Mouse (Mus musculus): ENCODE results near the gene Psap.

DNA sequence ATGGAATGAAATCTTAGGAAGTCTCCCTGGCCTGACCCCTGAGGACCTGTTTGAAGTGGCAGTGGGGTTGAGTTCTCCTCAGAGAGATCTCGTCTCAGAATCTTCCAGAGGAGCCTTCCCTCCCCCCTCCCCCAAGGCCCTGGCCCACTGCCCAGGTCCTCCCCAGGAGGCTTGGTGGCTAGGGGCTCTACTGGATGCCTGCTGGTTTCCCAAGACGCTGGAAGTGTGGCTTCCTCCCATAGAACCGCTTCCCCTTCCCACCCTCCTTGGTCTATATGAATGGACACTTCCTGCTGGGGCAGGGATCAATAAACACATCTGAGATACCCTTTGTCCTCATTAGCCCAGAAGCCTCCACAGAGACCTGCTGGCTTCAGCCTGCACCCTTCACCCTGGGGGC lies 73.8 kb downstream of the Psap start:
- TF ChIP-seq POLR2A (IDR thresholded peaks at IDR 0.05; ENCODE audit: low read depth, low read length): no peak
- no peak for TF ChIP-seq CTCF (IDR thresholded peaks at IDR 0.05; ENCODE audit: borderline replicate concordance, insufficient read depth, low read length)

Data from embryonic fibroblast, embryonic 13.5 days (primary cell).